Mouse (Mus musculus) embryo, embryonic 10.5 days (tissue): ENCODE data around the gene Srrt.

ENCODE experiments used
- DNase-seq: peaks from one replicate; pipeline ENCODE4 v3.0.0-alpha.2; 2015; ENCODE audit warnings: low spot score

The Srrt gene

GRCm38 (mm10) chr5:137337190-137337589 is 29.7 kb upstream of the Srrt start:
- DNase-seq, result no peak

GRCm38 (mm10) chr5:137335066-137335465 is 27.6 kb upstream of the Srrt start:
- no peak for DNase-seq

GRCm38 (mm10) chr5:137334317-137334716 is 26.8 kb upstream of the Srrt start:
- no peak for DNase-seq

GRCm38 (mm10) chr5:137333512-137334174 is 26.2 kb upstream of the Srrt start, which contains the start of gene Slc12a9:
Gene Slc12a9 (minus strand): TSS chr5:137333597.
- peak; percentile 98 for DNase-seq

- no peak for DNase-seq
Observed at GRCm38 (mm10) chr5:137332857-137333511, 25.5 kb upstream of the Srrt start.

GRCm38 (mm10) chr5:137330910-137331309 is 23.4 kb upstream of the Srrt start:
- no peak for DNase-seq

- no peak for DNase-seq
Observed at GRCm38 (mm10) chr5:137320996-137321395, 13.5 kb upstream of the Srrt start.

GRCm38 (mm10) chr5:137318570-137318969 is 11.1 kb upstream of the Srrt start:
- no peak for DNase-seq

GRCm38 (mm10) chr5:137317361-137317760 is 9.9 kb upstream of the Srrt start:
- DNase-seq, result no peak

GRCm38 (mm10) chr5:137315084-137315903 is 7.8 kb upstream of the Srrt start:
- peak; percentile 64 for DNase-seq

- DNase-seq, result peak; percentile 97
Observed at GRCm38 (mm10) chr5:137314193-137315083, 7.0 kb upstream of the Srrt start, which contains the start of gene Trip6. Gene Trip6 (minus strand): TSS chr5:137314404.

GRCm38 (mm10) chr5:137313466-137314192 is 6.2 kb upstream of the Srrt start:
- no peak for DNase-seq

- DNase-seq, result no peak
Observed at GRCm38 (mm10) chr5:137308356-137308755, 882 bp upstream of the Srrt start.

GRCm38 (mm10) chr5:137306439-137307005 is 952 bp downstream of the Srrt start:
- no peak for DNase-seq

GRCm38 (mm10) chr5:137305822-137306221 is 1.7 kb downstream of the Srrt start:
- no peak for DNase-seq

- DNase-seq, result no peak
Observed at GRCm38 (mm10) chr5:137304816-137305215, 2.7 kb downstream of the Srrt start.

- DNase-seq, result no peak
Observed at GRCm38 (mm10) chr5:137304165-137304564, 3.3 kb downstream of the Srrt start.

- no peak for DNase-seq
Observed at GRCm38 (mm10) chr5:137303609-137304008, 3.9 kb downstream of the Srrt start.

GRCm38 (mm10) chr5:137301253-137301652 is 6.2 kb downstream of the Srrt start:
- DNase-seq, result no peak

- no peak for DNase-seq
Observed at GRCm38 (mm10) chr5:137299240-137299639, 8.2 kb downstream of the Srrt start.

- no peak for DNase-seq
Observed at GRCm38 (mm10) chr5:137297126-137297525, 10.3 kb downstream of the Srrt start.
